Comparison of ENCODE assay signal across 8 mouse cellular contexts in the genomic region with DNA sequence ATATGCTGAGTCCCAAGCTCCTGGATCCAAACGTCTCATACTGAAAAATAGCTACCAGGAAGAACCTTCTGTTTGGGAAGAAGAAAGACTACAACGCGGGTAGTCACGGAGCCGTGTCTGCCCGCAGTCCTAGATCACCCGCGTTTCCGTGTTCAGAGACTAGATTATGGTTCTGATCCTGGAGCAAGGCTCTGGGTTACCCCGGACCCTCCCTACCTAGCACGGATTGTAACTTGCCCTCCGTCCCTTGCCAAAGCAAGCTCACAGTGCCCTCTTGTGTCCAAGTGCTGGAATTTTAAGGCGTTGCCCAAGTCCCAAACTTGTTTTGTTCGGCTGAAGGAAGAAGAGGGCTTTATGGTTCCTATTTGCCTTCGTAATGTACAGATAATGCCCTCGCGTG. TPM values are rescaled to one million over a fixed set of nuclear protein-coding genes. Genes with fewer than 3 reads are reported as not detected.
DNase-seq lines count a peak whose midpoint lies in the region; ATAC-seq and TF ChIP-seq lines count a peak whose summit lies in the region.

No protein-coding gene starts in this region.

- H3K4me3 ChIP-seq in E14TG2a.4 (replicated peaks; ENCODE audit: low read length), result no peak overlapping the region
- H3K4me3 ChIP-seq in brown adipose tissue, adult 24 weeks (ENCODE audit: insufficient read depth, low read depth, low read length), result peak overlapping the region; percentile 52
- peak overlapping the region; percentile 15; the same call in 1 of the 2 replicates for H3K4me3 ChIP-seq in forebrain, embryonic 11.5 days (ENCODE audit: low read depth, low read length)
- peak overlapping the region; percentile 36 for H3K4me3 ChIP-seq in heart, embryonic 15.5 days
- H3K4me3 ChIP-seq in liver, embryonic 12.5 days, result no peak overlapping the region
- no peak overlapping the region for H3K4me3 ChIP-seq in neural tube, embryonic 12.5 days

- H3K4me1 ChIP-seq in E14TG2a.4 (replicated peaks; ENCODE audit: low read depth, low read length), result peaks cover 17% of the 10 kb centered on the region
- H3K4me1 ChIP-seq in brown adipose tissue, adult 24 weeks (ENCODE audit: control insufficient read depth, insufficient read depth, insufficient read length, low read length), result 0 out of 2 replicates have a peak, but pooled peaks cover 2% of the 10 kb centered on the region
- peaks cover 2% of the 10 kb centered on the region; the same call in 1 of the 2 replicates for H3K4me1 ChIP-seq in forebrain, embryonic 11.5 days (replicated peaks; ENCODE audit: control insufficient read depth, insufficient read depth, low read length)
- H3K4me1 ChIP-seq in heart, embryonic 15.5 days (replicated peaks), result peaks cover 17% of the 10 kb centered on the region
- H3K4me1 ChIP-seq in liver, embryonic 12.5 days, result peaks cover 5% of the 10 kb centered on the region; the same call in 1 of the 2 replicates
- H3K4me1 ChIP-seq in neural tube, embryonic 12.5 days, result peaks cover 25% of the 10 kb centered on the region

- no peaks in the 10 kb centered on the region for H3K36me3 ChIP-seq in E14TG2a.4 (ENCODE audit: insufficient read depth, low read length)
- H3K36me3 ChIP-seq in forebrain, embryonic 11.5 days (ENCODE audit: control insufficient read depth, insufficient read depth, low read length), result no peaks in the 10 kb centered on the region
- no peaks in the 10 kb centered on the region for H3K36me3 ChIP-seq in heart, embryonic 15.5 days
- H3K36me3 ChIP-seq in liver, embryonic 12.5 days, result no peaks in the 10 kb centered on the region
- no peaks in the 10 kb centered on the region for H3K36me3 ChIP-seq in neural tube, embryonic 12.5 days

- H3K27me3 ChIP-seq in E14TG2a.4 (ENCODE audit: insufficient read depth, low read length), result peaks cover 54% of the 10 kb centered on the region
- peaks cover 6% of the 10 kb centered on the region for H3K27me3 ChIP-seq in forebrain, embryonic 11.5 days (ENCODE audit: control insufficient read depth, insufficient read depth, low read length)
- peaks cover 8% of the 10 kb centered on the region; the same call in 1 of the 2 replicates for H3K27me3 ChIP-seq in heart, embryonic 15.5 days
- H3K27me3 ChIP-seq in liver, embryonic 12.5 days (replicated peaks), result peaks cover 51% of the 10 kb centered on the region
- H3K27me3 ChIP-seq in neural tube, embryonic 12.5 days (replicated peaks), result peaks cover 16% of the 10 kb centered on the region

- peak; percentile 85 for TF ChIP-seq CTCF in E14TG2a.4 (conservative IDR thresholded peaks at IDR 0.05; ENCODE audit: low read length)

- ATAC-seq in forebrain, embryonic 11.5 days (replicated peaks; ENCODE audit: low FRiP score), result 0 out of 2 replicates have a peak, but pooled peaks have one; percentile 54
- peak; percentile 60 for ATAC-seq in heart, embryonic 15.5 days (replicated peaks; ENCODE audit: insufficient number of reproducible peaks, insufficient read depth, low FRiP score, low read depth)
- ATAC-seq in liver, embryonic 12.5 days, result no peak
- ATAC-seq in neural tube, embryonic 12.5 days (ENCODE audit: low FRiP score, low read depth), result peak; percentile 43; the same call in 1 of the 2 replicates

- no peak overlapping the region for H3K9ac ChIP-seq in forebrain, embryonic 11.5 days (ENCODE audit: low read length)
- H3K9ac ChIP-seq in heart, embryonic 15.5 days, result 0 out of 2 replicates have a peak overlapping the region, but pooled peaks have one; percentile 31
- H3K9ac ChIP-seq in liver, embryonic 12.5 days, result no peak overlapping the region
- no peak overlapping the region for H3K9ac ChIP-seq in neural tube, embryonic 12.5 days

- H3K27ac ChIP-seq in brown adipose tissue, adult 24 weeks (replicated peaks; ENCODE audit: low read depth, low read length), result no peak overlapping the region
- H3K27ac ChIP-seq in forebrain, embryonic 11.5 days (ENCODE audit: low read depth, low read length), result no peak overlapping the region
- no peak overlapping the region for H3K27ac ChIP-seq in heart, embryonic 15.5 days
- H3K27ac ChIP-seq in liver, embryonic 12.5 days, result no peak overlapping the region
- H3K27ac ChIP-seq in neural tube, embryonic 12.5 days, result no peak overlapping the region

- 4% methylated on average over 17 of the region's 17 CpGs for WGBS in forebrain, embryonic 11.5 days
- WGBS in heart, embryonic 15.5 days, result 2% methylated on average over 17 of the region's 17 CpGs
- 4% methylated on average over 17 of the region's 17 CpGs for WGBS in liver, embryonic 12.5 days (ENCODE audit: insufficient replicate concordance)
- 1% methylated on average over 17 of the region's 17 CpGs for WGBS in neural tube, embryonic 12.5 days

- peak; percentile 85 for DNase-seq in forebrain, embryonic 11.5 days (ENCODE audit: low spot score)
- DNase-seq in kidney, postnatal 14 days, result peak; percentile 80
- DNase-seq in urinary bladder, adult 2 months (ENCODE audit: low spot score), result peak; percentile 41

- H3K9me3 ChIP-seq in E14TG2a.4 (ENCODE audit: low read length), result no peaks in the 10 kb centered on the region
- H3K9me3 ChIP-seq in forebrain, embryonic 11.5 days (ENCODE audit: control insufficient read depth, low read length), result no peaks in the 10 kb centered on the region
- H3K9me3 ChIP-seq in heart, embryonic 15.5 days (replicated peaks), result no peaks in the 10 kb centered on the region
- H3K9me3 ChIP-seq in liver, embryonic 12.5 days (replicated peaks), result no peaks in the 10 kb centered on the region
- no peaks in the 10 kb centered on the region for H3K9me3 ChIP-seq in neural tube, embryonic 12.5 days

- peak overlapping the region; percentile 35; the same call in 1 of the 2 replicates for H3K4me2 ChIP-seq in forebrain, embryonic 11.5 days (ENCODE audit: low read depth, low read length, severe bottlenecking)
- peak overlapping the region; percentile 64 for H3K4me2 ChIP-seq in heart, embryonic 15.5 days
- peak overlapping the region; percentile 40 for H3K4me2 ChIP-seq in liver, embryonic 12.5 days
- H3K4me2 ChIP-seq in neural tube, embryonic 12.5 days (replicated peaks), result peak overlapping the region; percentile 97

RNA-seq across cellular contexts. Expression of a gene that starts 1.9 kb away (rescaled TPM):
- 0.59 and 1.8 TPM in 2 replicates for polyA plus RNA-seq in brown adipose tissue, adult 24 weeks (2012; ENCODE audit: insufficient read depth, insufficient read length, missing spikeins)
- 7.3 and 7.4 TPM in 2 replicates for polyA plus RNA-seq in forebrain, embryonic 11.5 days (2014; fragmentation: Nextera tagmentation; extraction: Ambion mirVana)
- 2.7 and 3.5 TPM in 2 replicates for polyA plus RNA-seq in heart, embryonic 15.5 days (2015; fragmentation: Nextera tagmentation; extraction: Ambion mirVana)
- polyA plus RNA-seq in liver, embryonic 12.5 days (2016; fragmentation: Nextera tagmentation; extraction: Ambion mirVana), result 1.5 and 1.6 TPM in 2 replicates
- 5.4 and 5.9 TPM in 2 replicates for polyA plus RNA-seq in neural tube, embryonic 12.5 days (2016; fragmentation: Nextera tagmentation; extraction: Ambion mirVana)
- 2.2 and 2.9 TPM in 2 replicates for polyA plus RNA-seq in urinary bladder, adult 2 months (2012; rRNA removed)

Comparison
In these comparisons a context has a peak if more than half of its experiments do, and no peak if none do; other contexts are left out.
1. H3K4me3 ChIP-seq: peak in brown adipose tissue, adult 24 weeks (single experiment), forebrain, embryonic 11.5 days (single experiment) and heart, embryonic 15.5 days (single experiment); none in E14TG2a.4 (single experiment), liver, embryonic 12.5 days (single experiment) and neural tube, embryonic 12.5 days (single experiment).
2. H3K4me2 ChIP-seq: peak in every context shown above with its lines; median percentile 97 in neural tube, embryonic 12.5 days; 64 in heart, embryonic 15.5 days; 40 in liver, embryonic 12.5 days; 35 in forebrain, embryonic 11.5 days.
3. Peak in every context shown above with its lines, with median percentiles within 50 percentile points of each other: DNase-seq.